Mouse (Mus musculus): ENCODE measurements around the gene AU041133. TPM values are rescaled to one million over a fixed set of nuclear protein-coding genes. Genes with fewer than 3 reads are reported as not detected.
A peak's percentile ranks its signal among the peaks of the same experiment; 100 is the strongest.

Gene AU041133
- polyA plus RNA-seq, 1 experiment: 0.19 TPM

DNA sequence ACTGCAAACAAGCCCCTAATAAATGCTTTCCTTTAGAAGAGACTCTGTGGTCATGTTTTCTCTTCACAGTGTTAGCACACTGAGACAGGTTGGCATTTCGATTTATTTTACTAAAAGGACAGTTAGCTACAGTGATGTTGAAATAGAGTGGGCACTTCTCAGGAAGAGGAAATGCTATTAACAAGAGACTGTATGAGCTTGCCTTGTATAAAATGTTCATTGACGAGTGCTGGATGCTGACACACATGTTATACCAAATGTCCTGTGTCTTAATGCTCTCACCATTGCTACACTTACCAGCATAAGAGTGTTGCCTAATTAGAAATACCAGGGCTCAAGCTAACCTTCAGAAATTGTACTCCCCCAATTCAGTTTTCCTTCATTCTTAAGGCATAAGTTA, 42.0 kb downstream of the AU041133 start:
- Histone ChIP-seq H3K27ac (ENCODE audit: insufficient read depth, low read length) (no peak overlapping the region), H3K4me1 (ENCODE audit: control insufficient read depth, insufficient read depth, insufficient read length) (peaks cover 8% of the 10 kb centered on the region; the same call in 1 of the 2 replicates), H3K4me3 (ENCODE audit: extremely low read depth, insufficient read depth, insufficient read length) (no peak overlapping the region), H3K27me3 (ENCODE audit: control insufficient read depth, insufficient read depth, low read length) (no peaks in the 10 kb centered on the region), H3K36me3 (ENCODE audit: control insufficient read depth, insufficient read depth, low read length) (no peaks in the 10 kb centered on the region)
- DNase-seq (ENCODE audit: low read depth in 1 of 2, low spot score in 2 of 2): no peak
- TF ChIP-seq CTCF (IDR thresholded peaks at IDR 0.05; ENCODE audit: extremely low read depth, insufficient read depth, insufficient read length, insufficient replicate concordance) (no peak), POLR2A (IDR thresholded peaks at IDR 0.05; ENCODE audit: low read depth, low read length) (no peak)
- WGBS: 79% methylated on average over 2 of the region's 2 CpGs

DNA sequence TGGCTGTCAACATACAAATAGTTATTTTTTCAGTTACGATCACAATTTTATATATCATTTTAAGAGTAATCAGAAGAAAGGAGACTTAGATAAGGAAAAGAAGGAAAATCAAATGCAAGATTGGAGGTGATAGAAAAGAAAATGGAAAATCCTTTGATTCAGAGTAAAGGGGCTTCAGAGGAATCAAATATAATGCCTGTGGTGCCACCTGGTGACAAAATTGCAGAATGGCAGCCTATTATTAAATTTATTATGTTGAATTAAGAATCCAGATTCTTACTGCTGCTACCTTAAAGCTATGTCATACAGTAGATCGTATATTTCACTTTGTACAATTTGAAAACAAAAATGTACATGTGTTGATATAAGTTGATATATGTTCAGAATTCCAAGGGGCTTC, 43.0 kb downstream of the AU041133 start:
- 43% methylated on average over 2 of the region's 2 CpGs for WGBS
- Histone ChIP-seq H3K27me3 (ENCODE audit: control insufficient read depth, insufficient read depth, low read length) (no peaks in the 10 kb centered on the region), H3K27ac (ENCODE audit: insufficient read depth, low read length) (no peak overlapping the region), H3K4me1 (ENCODE audit: control insufficient read depth, insufficient read depth, insufficient read length) (peaks cover 8% of the 10 kb centered on the region; the same call in 1 of the 2 replicates), H3K4me3 (ENCODE audit: extremely low read depth, insufficient read depth, insufficient read length) (no peak overlapping the region), H3K36me3 (ENCODE audit: control insufficient read depth, insufficient read depth, low read length) (no peaks in the 10 kb centered on the region)
- no peak for DNase-seq (ENCODE audit: low read depth in 1 of 2, low spot score in 2 of 2)
- TF ChIP-seq CTCF (IDR thresholded peaks at IDR 0.05; ENCODE audit: extremely low read depth, insufficient read depth, insufficient read length, insufficient replicate concordance) (no peak), POLR2A (IDR thresholded peaks at IDR 0.05; ENCODE audit: low read depth, low read length) (no peak)

GRCm38 (mm10) chr10:82178257-82179064, 50.6 kb downstream of the AU041133 start:
- no peak for TF ChIP-seq CTCF (IDR thresholded peaks at IDR 0.05; ENCODE audit: extremely low read depth, insufficient read depth, insufficient read length, insufficient replicate concordance)
- TF ChIP-seq POLR2A (IDR thresholded peaks at IDR 0.05; ENCODE audit: low read depth, low read length): no peak
- Histone ChIP-seq H3K4me3 (ENCODE audit: extremely low read depth, insufficient read depth, insufficient read length) (peak overlapping the region; percentile 66), H3K36me3 (ENCODE audit: control insufficient read depth, insufficient read depth, low read length) (no peaks in the 10 kb centered on the region), H3K27me3 (ENCODE audit: control insufficient read depth, insufficient read depth, low read length) (no peaks in the 10 kb centered on the region), H3K4me1 (ENCODE audit: control insufficient read depth, insufficient read depth, insufficient read length) (no peaks in the 10 kb centered on the region; the same call in 1 of the 2 replicates), H3K27ac (ENCODE audit: insufficient read depth, low read length) (peak overlapping the region; percentile 60)
- peak; percentile 64 to 65 for DNase-seq (ENCODE audit: low read depth in 1 of 2, low spot score in 2 of 2)
- 6% methylated on average over 47 of the region's 47 CpGs for WGBS

Other genes with a start within 250 kb of the AU041133 start
- 0.02 and 0.07 TPM in 2 replicates for gene Zfp781, start 197.5 kb upstream of the AU041133 start, polyA plus RNA-seq (2012; rRNA removed)
- gene Zfp873, start 79.9 kb upstream of the AU041133 start, polyA plus RNA-seq (2012; rRNA removed): 0.99 and 1.4 TPM in 2 replicates
- 0.04 and 0.13 TPM in 2 replicates for gene BC024063, start 44.7 kb upstream of the AU041133 start, polyA plus RNA-seq (2012; rRNA removed)
- gene Zfp938, start 113.3 kb downstream of the AU041133 start, polyA plus RNA-seq (2012; rRNA removed): 0.28 and 0.39 TPM in 2 replicates
- not detected in 2 replicates for gene 4932415D10Rik, start 188.6 kb downstream of the AU041133 start, polyA plus RNA-seq (2012; rRNA removed)
- gene Gm4924, start 226.2 kb downstream of the AU041133 start, polyA plus RNA-seq (2012; rRNA removed): 0.19 TPM in 1 of 2 replicates, not detected in the other